Mouse (Mus musculus) macrophage (primary cell): Measurements from ENCODE around the gene Ms4a4d. TPM values are rescaled to one million over a fixed set of nuclear protein-coding genes. Genes with fewer than 3 reads are reported as not detected.

Experiments used
- polyA plus RNA-seq: library from polyadenylated mRNA; stranded (reverse); fragments of 250-400 nt; gene quantifications from 3 replicates; pipeline ENCODE4 v1.2.4, GENCODE M21; 2018; ENCODE audit warnings: inconsistent platforms

Ms4a4d gene
- polyA plus RNA-seq, 1 experiment from 2014 or later = not detected

Other genes starting within 250 kb of the Ms4a4d start
- 36.7 to 102 TPM (median 69.8 TPM) in 3 replicates for gene Ms4a14, start 222.3 kb upstream of the Ms4a4d start, polyA plus RNA-seq
- 1,229 to 1,780 TPM (median 1,290 TPM) in 3 replicates for gene Ms4a7, start 200.7 kb upstream of the Ms4a4d start, polyA plus RNA-seq
- 260 to 797 TPM (median 552 TPM) in 3 replicates for gene Ms4a4a, start 161.3 kb upstream of the Ms4a4d start, polyA plus RNA-seq
- 43.4 to 183 TPM (median 71.1 TPM) in 3 replicates for gene Ms4a4c, start 132.0 kb upstream of the Ms4a4d start, polyA plus RNA-seq
- gene Ms4a4b, start 93.2 kb upstream of the Ms4a4d start, polyA plus RNA-seq = 2.1 to 3.8 TPM (median 3.0 TPM) in 3 replicates
- gene Ms4a6c, start 67.4 kb upstream of the Ms4a4d start, polyA plus RNA-seq = 546 to 786 TPM (median 561 TPM) in 3 replicates
- 0.80 to 5.0 TPM (median 2.0 TPM) in 3 replicates for gene Gm8369, start 50.9 kb upstream of the Ms4a4d start, polyA plus RNA-seq
- gene Ms4a6b, start 20.3 kb upstream of the Ms4a4d start, polyA plus RNA-seq = 182 to 404 TPM (median 188 TPM) in 3 replicates
- 381 to 505 TPM (median 445 TPM) in 3 replicates for gene Ms4a6d, start 68.0 kb downstream of the Ms4a4d start, polyA plus RNA-seq
- 0.27 TPM in 1 of 3 replicates, not detected in the others for gene Ms4a2, start 86.9 kb downstream of the Ms4a4d start, polyA plus RNA-seq
- gene Ms4a3, start 104.0 kb downstream of the Ms4a4d start, polyA plus RNA-seq = 0.79 TPM in 1 of 3 replicates, not detected in the others
- gene Oosp2, start 123.8 kb downstream of the Ms4a4d start, polyA plus RNA-seq = not detected in 3 replicates
- not detected in 3 replicates for gene Oosp1, start 154.3 kb downstream of the Ms4a4d start, polyA plus RNA-seq
- not detected in 3 replicates for gene Oosp3, start 160.3 kb downstream of the Ms4a4d start, polyA plus RNA-seq
- gene Gif, start 210.8 kb downstream of the Ms4a4d start, polyA plus RNA-seq = not detected in 3 replicates
- gene Mrpl16, start 233.6 kb downstream of the Ms4a4d start, polyA plus RNA-seq = 27.2 to 40.6 TPM (median 35.2 TPM) in 3 replicates